Mouse (Mus musculus) liver, adult 10 weeks (tissue): ENCODE data around the gene Trpd52l3. TPM values are rescaled to one million over a fixed set of nuclear protein-coding genes. Genes with fewer than 3 reads are reported as not detected.

Source experiments
- polyA plus RNA-seq: library from polyadenylated mRNA; stranded (reverse); fragments of 350-450 nt; fragmentation: Illumina TruSeq; extraction: RNeasy Lipid Tissue Mini Kit (QIAGEN cat#74804); gene quantifications from one replicate; pipeline ENCODE4 v1.2.3, GENCODE M21; 2014; ENCODE audit warnings: low read depth, low replicate concordance

The Trpd52l3 gene
- polyA plus RNA-seq, result not detected

GRCm38 (mm10) chr19:30003621-30004020, at the start of gene Trpd52l3:
Gene Trpd52l3 (plus strand): TSS chr19:30003790.

GRCm38 (mm10) chr19:30029894-30030635, 26.5 kb downstream of the Trpd52l3 start, which contains the start of gene Uhrf2:
Gene Uhrf2 (plus strand): TSS chr19:30030513.

Other genes with a start within 250 kb of the Trpd52l3 start
- gene 9930021J03Rik, start 197.8 kb upstream of the Trpd52l3 start, polyA plus RNA-seq, result 27.2 TPM
- 15.5 TPM for gene Ranbp6, start 190.8 kb upstream of the Trpd52l3 start, polyA plus RNA-seq
- gene Il33, start 78.7 kb upstream of the Trpd52l3 start, polyA plus RNA-seq, result 3.6 TPM
- 42.3 TPM for gene Uhrf2, start 26.7 kb downstream of the Trpd52l3 start, polyA plus RNA-seq
- gene Gldc, start 171.6 kb downstream of the Trpd52l3 start, polyA plus RNA-seq, result 58.4 TPM
- gene Mbl2, start 229.2 kb downstream of the Trpd52l3 start, polyA plus RNA-seq, result 410 TPM